8 mouse cellular contexts compared by ENCODE assay signal in genomic region chr15:97839473-97839872, GRCm38 (mm10). TPM values are rescaled to one million over a fixed set of nuclear protein-coding genes. Genes with fewer than 3 reads are reported as not detected.
DNase-seq lines count a peak whose midpoint lies in the region; ATAC-seq and TF ChIP-seq lines count a peak whose summit lies in the region.
"Had no signal": no experiment of that assay in that cellular context is flagged by ENCODE, and none has a peak within 500 bp of the region (broad histone marks: within the 10 kb centered on the region; RNA-seq: fewer than 3 reads in every experiment).

No protein-coding gene starts in this region.

- no peaks in the 10 kb centered on the region for H3K36me3 ChIP-seq in hindbrain, embryonic 16.5 days (ENCODE audit: control insufficient read depth, insufficient read depth, low read length)
- H3K36me3 ChIP-seq in hindbrain, embryonic 13.5 days = no peaks in the 10 kb centered on the region
- H3K36me3 ChIP-seq in embryonic facial prominence, embryonic 10.5 days (replicated peaks) = no peaks in the 10 kb centered on the region
- no peaks in the 10 kb centered on the region for H3K36me3 ChIP-seq in limb, embryonic 13.5 days
- H3K36me3 ChIP-seq: midbrain, embryonic 15.5 days had no signal

- no peak for ATAC-seq in hindbrain, embryonic 16.5 days
- ATAC-seq in hindbrain, embryonic 13.5 days (ENCODE audit: low FRiP score) = no peak
- ATAC-seq in limb, embryonic 13.5 days (ENCODE audit: low FRiP score, low read depth) = 0 out of 2 replicates have a peak, but pooled peaks have one; percentile 14
- ATAC-seq: midbrain, embryonic 15.5 days had no signal

- H3K4me2 ChIP-seq in hindbrain, embryonic 16.5 days (ENCODE audit: low read length) = no peak overlapping the region
- no peak overlapping the region for H3K4me2 ChIP-seq in hindbrain, embryonic 13.5 days
- no peak overlapping the region for H3K4me2 ChIP-seq in limb, embryonic 13.5 days (replicated peaks)
- H3K4me2 ChIP-seq: midbrain, embryonic 15.5 days had no signal

- H3K9me3 ChIP-seq in hindbrain, embryonic 16.5 days (ENCODE audit: control insufficient read depth, low read length) = no peaks in the 10 kb centered on the region
- no peaks in the 10 kb centered on the region for H3K9me3 ChIP-seq in hindbrain, embryonic 13.5 days
- H3K9me3 ChIP-seq in embryonic facial prominence, embryonic 10.5 days = no peaks in the 10 kb centered on the region
- no peaks in the 10 kb centered on the region for H3K9me3 ChIP-seq in limb, embryonic 13.5 days
- H3K9me3 ChIP-seq: midbrain, embryonic 15.5 days had no signal

- H3K9ac ChIP-seq in hindbrain, embryonic 16.5 days (ENCODE audit: low read depth, low read length) = no peak overlapping the region
- no peak overlapping the region for H3K9ac ChIP-seq in hindbrain, embryonic 13.5 days
- no peak overlapping the region for H3K9ac ChIP-seq in limb, embryonic 13.5 days
- H3K9ac ChIP-seq: midbrain, embryonic 15.5 days had no signal

- peaks cover 9% of the 10 kb centered on the region for H3K4me1 ChIP-seq in hindbrain, embryonic 16.5 days (ENCODE audit: control insufficient read depth, insufficient read depth, low read depth, low read length)
- H3K4me1 ChIP-seq in hindbrain, embryonic 13.5 days (replicated peaks) = peaks cover 15% of the 10 kb centered on the region
- peaks cover 46% of the 10 kb centered on the region for H3K4me1 ChIP-seq in embryonic facial prominence, embryonic 10.5 days
- H3K4me1 ChIP-seq in limb, embryonic 13.5 days = peaks cover 34% of the 10 kb centered on the region
- peaks cover 12% of the 10 kb centered on the region for H3K4me1 ChIP-seq in cerebellum, adult 2 months (ENCODE audit: control insufficient read depth, insufficient read depth, low read length)

- H3K27ac ChIP-seq in hindbrain, embryonic 16.5 days (ENCODE audit: low read depth, low read length) = peak overlapping the region; percentile 24; the same call in 1 of the 2 replicates
- H3K27ac ChIP-seq in hindbrain, embryonic 13.5 days = no peak overlapping the region
- H3K27ac ChIP-seq in embryonic facial prominence, embryonic 10.5 days (replicated peaks) = peak overlapping the region; percentile 66
- peak overlapping the region; percentile 52 for H3K27ac ChIP-seq in limb, embryonic 13.5 days
- H3K27ac ChIP-seq in cerebellum, adult 2 months (ENCODE audit: insufficient read depth, low read length) = no peak overlapping the region
- H3K27ac ChIP-seq: midbrain, embryonic 15.5 days had no signal

- no peak overlapping the region for H3K4me3 ChIP-seq in hindbrain, embryonic 16.5 days (ENCODE audit: low read length)
- H3K4me3 ChIP-seq in hindbrain, embryonic 13.5 days = no peak overlapping the region
- H3K4me3 ChIP-seq in embryonic facial prominence, embryonic 10.5 days = no peak overlapping the region
- no peak overlapping the region for H3K4me3 ChIP-seq in limb, embryonic 13.5 days
- H3K4me3 ChIP-seq in cerebellum, adult 2 months (replicated peaks; ENCODE audit: insufficient read depth, low read depth, low read length) = no peak overlapping the region
- H3K4me3 ChIP-seq: midbrain, embryonic 15.5 days had no signal

- WGBS in hindbrain, embryonic 16.5 days = 71% methylated on average over 4 of the region's 4 CpGs
- WGBS in hindbrain, embryonic 13.5 days = 69% methylated on average over 4 of the region's 4 CpGs
- 69% methylated on average over 4 of the region's 4 CpGs for WGBS in embryonic facial prominence, embryonic 10.5 days
- WGBS in limb, embryonic 13.5 days = 77% methylated on average over 4 of the region's 4 CpGs
- 55% methylated on average over 4 of the region's 4 CpGs for WGBS in cerebellum, adult 2 months

- H3K27me3 ChIP-seq in hindbrain, embryonic 16.5 days (replicated peaks; ENCODE audit: control insufficient read depth, insufficient read depth, low read length) = no peaks in the 10 kb centered on the region
- 0 out of 2 replicates have a peak, but pooled peaks cover 2% of the 10 kb centered on the region for H3K27me3 ChIP-seq in hindbrain, embryonic 13.5 days
- H3K27me3 ChIP-seq in embryonic facial prominence, embryonic 10.5 days (replicated peaks; ENCODE audit: low read depth, poor library complexity, severe bottlenecking) = no peaks in the 10 kb centered on the region
- H3K27me3 ChIP-seq in limb, embryonic 13.5 days = no peaks in the 10 kb centered on the region
- H3K27me3 ChIP-seq in cerebellum, adult 2 months (ENCODE audit: control insufficient read depth, insufficient read depth, low read length) = no peaks in the 10 kb centered on the region
- H3K27me3 ChIP-seq: midbrain, embryonic 15.5 days had no signal

- no peak for TF ChIP-seq CTCF in cerebellum, adult 2 months (IDR thresholded peaks at IDR 0.05; ENCODE audit: borderline replicate concordance, insufficient read depth, low read depth, low read length)

- DNase-seq in 3T3-L1 (ENCODE audit: low read depth, low spot score) = peak; percentile 47
- DNase-seq in embryonic facial prominence, embryonic 10.5 days (ENCODE audit: low spot score) = no peak
- DNase-seq in retina, embryonic 14.5 days (ENCODE audit: low spot score) = no peak
- DNase-seq in cerebellum, adult 2 months = no peak

- no peak for TF ChIP-seq POLR2A in cerebellum, adult 2 months (IDR thresholded peaks at IDR 0.05; ENCODE audit: borderline replicate concordance, insufficient read depth, low read length)

RNA-seq across cellular contexts. Expression of gene Hdac7, which starts 4.8 kb away (rescaled TPM):
- 25.2 and 27.4 TPM in 2 replicates for polyA plus RNA-seq in hindbrain, embryonic 16.5 days (2015; fragmentation: Nextera tagmentation; extraction: Ambion mirVana)
- 27.9 and 28.1 TPM in 2 replicates for polyA plus RNA-seq in hindbrain, embryonic 13.5 days (2015; fragmentation: Nextera tagmentation; extraction: Ambion mirVana)
- 26.6 and 30.2 TPM in 2 replicates for polyA plus RNA-seq in embryonic facial prominence, embryonic 10.5 days (2016; fragmentation: Nextera tagmentation; extraction: Ambion mirVana)
- polyA plus RNA-seq in limb, embryonic 13.5 days (2015; fragmentation: Nextera tagmentation; extraction: Ambion mirVana) = 32.6 and 34.8 TPM in 2 replicates
- polyA plus RNA-seq in cerebellum, adult 2 months (2012; rRNA removed) = 38.3 and 40.9 TPM in 2 replicates

Comparison
In these comparisons a context has a peak if more than half of its experiments do, and no peak if none do; other contexts are left out.
1. H3K27ac ChIP-seq: peak in hindbrain, embryonic 16.5 days (single experiment), embryonic facial prominence, embryonic 10.5 days (single experiment) and limb, embryonic 13.5 days (single experiment); none in hindbrain, embryonic 13.5 days (single experiment) and cerebellum, adult 2 months (single experiment).